Mouse (Mus musculus) forebrain, embryonic 14.5 days (tissue): Measurements from ENCODE around the gene Dnah17. TPM values are rescaled to one million over a fixed set of nuclear protein-coding genes. Genes with fewer than 3 reads are reported as not detected.
A peak's percentile ranks its signal among the peaks of the same experiment; 100 is the strongest.

Source experiments
- ATAC-seq: fragments of 200-750 bp; cut with Nextera tagmentation; 2 replicates; pipeline ENCODE4 v1.8.0; 2017; ENCODE audit warnings: mild to moderate bottlenecking, moderate library complexity
- DNase-seq: peaks from one replicate; pipeline ENCODE4 v3.0.0-alpha.2; 2015; ENCODE audit warnings: low spot score
- H3K27ac ChIP-seq: fragments of 300-500 bp; sonication (generic); 2 replicates; pipeline ENCODE4 v1.5.1; 2014; ENCODE audit warnings: low read depth, mild to moderate bottlenecking, control low read depth, low read length, moderate library complexity
- H3K27me3 ChIP-seq: fragments of 300-500 bp; sonication (generic); replicated peaks from 2 replicates; pipeline ENCODE4 v1.6.1; 2014; ENCODE audit warnings: low read length, control low read depth, mixed read lengths; ENCODE audit not compliant: control insufficient read depth, insufficient read depth
- H3K36me3 ChIP-seq: fragments of 300-500 bp; sonication (generic); 2 replicates; pipeline ENCODE4 v1.6.1; 2014; ENCODE audit warnings: low read length, control low read depth; ENCODE audit not compliant: control insufficient read depth, insufficient read depth
- H3K4me1 ChIP-seq: fragments of 300-500 bp; sonication (generic); 2 replicates; pipeline ENCODE4 v1.6.1; 2014; ENCODE audit warnings: antibody characterized with exemption, low read length, control low read depth; ENCODE audit not compliant: control insufficient read depth, insufficient read depth
- H3K4me2 ChIP-seq: fragments of 300-500 bp; sonication (generic); 2 replicates; pipeline ENCODE4 v1.6.1; 2014; ENCODE audit warnings: mild to moderate bottlenecking, control low read depth, low read length
- H3K4me3 ChIP-seq: fragments of 300-500 bp; sonication (generic); 2 replicates; pipeline ENCODE4 v1.5.1; 2014; ENCODE audit warnings: low read depth, low read length, control low read depth
- H3K9ac ChIP-seq: fragments of 300-500 bp; sonication (generic); 2 replicates; pipeline ENCODE4 v1.6.1; 2014; ENCODE audit warnings: mild to moderate bottlenecking, low read length, control low read depth, moderate library complexity
- H3K9me3 ChIP-seq: fragments of 300-500 bp; sonication (generic); replicated peaks from 2 replicates; pipeline ENCODE4 v1.6.1; 2016; ENCODE audit warnings: low read length, control low read depth, mixed read lengths; ENCODE audit not compliant: control insufficient read depth
- WGBS: fragments of 180-500 bp; shearing (Covaris S2); extraction: QIAGEN DNeasy Blood & Tissue Kit; methylation state at CpG from one replicate; pipeline ENCODE4 v1.1.7; 2014; 5-methylcytosine and 5-hydroxymethylcytosine counted together
- polyA plus RNA-seq: library from polyadenylated mRNA; unstranded; fragments of >200 nt; fragmentation: Nextera tagmentation; extraction: Ambion mirVana; gene quantifications from 2 replicates; pipeline ENCODE4 v1.2.1, GENCODE M21; 2014

Gene Dnah17
- polyA plus RNA-seq, 1 experiment from 2014 or later, result 0.08 TPM

- Histone ChIP-seq H3K36me3 (no peaks in the 10 kb centered on the region), H3K4me2 (no peak overlapping the region), H3K9me3 (no peaks in the 10 kb centered on the region), H3K9ac (no peak overlapping the region), H3K27me3 (no peaks in the 10 kb centered on the region), H3K27ac (no peak overlapping the region), H3K4me3 (no peak overlapping the region), H3K4me1 (peaks cover 5% of the 10 kb centered on the region; the same call in 1 of the 2 replicates)
- no peak for ATAC-seq
- 70% methylated on average over 9 of the region's 9 CpGs for WGBS
- DNase-seq, result no peak
Measured at GRCm38 (mm10) chr11:118147877-118148637, 17.6 kb upstream of the Dnah17 start.

GRCm38 (mm10) chr11:118146446-118146845, 16.0 kb upstream of the Dnah17 start:
- no peaks in the 10 kb centered on the region for H3K27me3 ChIP-seq
- peaks cover 8% of the 10 kb centered on the region; the same call in 1 of the 2 replicates for H3K4me1 ChIP-seq
- ATAC-seq, result no peak
- no peak overlapping the region for H3K27ac ChIP-seq
- DNase-seq, result no peak
- WGBS, result 94% methylated on average over 10 of the region's 10 CpGs
- H3K4me2 ChIP-seq, result no peak overlapping the region
- H3K4me3 ChIP-seq, result no peak overlapping the region
- H3K9me3 ChIP-seq, result no peaks in the 10 kb centered on the region
- no peaks in the 10 kb centered on the region for H3K36me3 ChIP-seq
- H3K9ac ChIP-seq, result no peak overlapping the region

GRCm38 (mm10) chr11:118145771-118146351, 15.4 kb upstream of the Dnah17 start:
- no peak overlapping the region for H3K9ac ChIP-seq
- H3K4me1 ChIP-seq, result peaks cover 8% of the 10 kb centered on the region; the same call in 1 of the 2 replicates
- no peak overlapping the region for H3K4me2 ChIP-seq
- H3K27ac ChIP-seq, result no peak overlapping the region
- H3K9me3 ChIP-seq, result no peaks in the 10 kb centered on the region
- WGBS, result 87% methylated on average over 16 of the region's 16 CpGs
- H3K4me3 ChIP-seq, result no peak overlapping the region
- no peaks in the 10 kb centered on the region for H3K27me3 ChIP-seq
- H3K36me3 ChIP-seq, result no peaks in the 10 kb centered on the region
- ATAC-seq (no peak), DNase-seq (no peak)

GRCm38 (mm10) chr11:118145092-118145491, 14.7 kb upstream of the Dnah17 start:
- H3K36me3 ChIP-seq, result no peaks in the 10 kb centered on the region
- no peak overlapping the region for H3K27ac ChIP-seq
- peaks cover 5% of the 10 kb centered on the region; the same call in 1 of the 2 replicates for H3K4me1 ChIP-seq
- ATAC-seq (no peak), DNase-seq (no peak)
- no peak overlapping the region for H3K9ac ChIP-seq
- no peaks in the 10 kb centered on the region for H3K9me3 ChIP-seq
- 95% methylated on average over 4 of the region's 4 CpGs for WGBS
- H3K4me3 ChIP-seq, result no peak overlapping the region
- H3K27me3 ChIP-seq, result no peaks in the 10 kb centered on the region
- H3K4me2 ChIP-seq, result no peak overlapping the region

- Histone ChIP-seq H3K4me2 (no peak overlapping the region), H3K9ac (no peak overlapping the region), H3K4me3 (no peak overlapping the region), H3K36me3 (no peaks in the 10 kb centered on the region), H3K27ac (no peak overlapping the region), H3K4me1 (peaks cover 3% of the 10 kb centered on the region; the same call in 1 of the 2 replicates), H3K27me3 (no peaks in the 10 kb centered on the region), H3K9me3 (no peaks in the 10 kb centered on the region)
- 97% methylated on average over 4 of the region's 4 CpGs for WGBS
- no peak for ATAC-seq
- DNase-seq, result no peak
Measured at GRCm38 (mm10) chr11:118143731-118144130, 13.3 kb upstream of the Dnah17 start.

DNA sequence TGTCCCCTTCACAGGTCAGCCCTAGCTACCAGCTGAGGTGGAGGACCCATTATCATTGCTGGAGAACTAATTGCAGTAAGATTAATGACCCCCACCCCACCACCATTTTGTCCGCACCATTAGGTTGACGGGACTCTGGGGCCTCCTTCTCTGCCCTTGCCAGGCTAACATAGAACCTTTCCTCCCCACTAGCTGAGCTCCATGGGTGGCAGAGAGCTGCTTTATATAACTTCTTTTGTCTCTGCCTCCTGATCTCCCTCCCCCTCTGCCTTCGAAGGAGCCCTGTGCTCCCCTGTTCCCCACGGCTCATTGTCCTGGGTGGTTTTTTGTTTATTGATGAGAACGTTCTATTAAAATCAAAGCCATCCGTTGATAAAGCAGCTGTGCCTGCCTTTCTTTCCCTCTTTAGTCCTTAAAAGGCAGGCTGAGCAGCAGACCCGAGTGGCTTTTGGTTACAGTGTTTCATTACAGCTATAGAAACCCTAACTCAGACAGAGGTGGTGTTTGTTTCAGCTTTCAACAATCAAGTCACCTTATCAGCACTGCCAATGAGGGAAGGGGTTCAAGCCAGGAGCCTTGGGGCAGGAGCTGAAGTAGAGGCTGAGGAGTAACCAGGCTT, 12.2 kb upstream of the Dnah17 start:
- H3K9ac ChIP-seq, result no peak overlapping the region
- DNase-seq (peak; percentile 23), ATAC-seq (no peak)
- H3K4me1 ChIP-seq, result peaks cover 3% of the 10 kb centered on the region; the same call in 1 of the 2 replicates
- H3K4me2 ChIP-seq, result no peak overlapping the region
- H3K9me3 ChIP-seq, result no peaks in the 10 kb centered on the region
- no peaks in the 10 kb centered on the region for H3K27me3 ChIP-seq
- H3K36me3 ChIP-seq, result no peaks in the 10 kb centered on the region
- H3K27ac ChIP-seq, result peak overlapping the region; percentile 35; the same call in 1 of the 2 replicates
- 7% methylated on average over 7 of the region's 7 CpGs for WGBS
- H3K4me3 ChIP-seq, result no peak overlapping the region

DNA sequence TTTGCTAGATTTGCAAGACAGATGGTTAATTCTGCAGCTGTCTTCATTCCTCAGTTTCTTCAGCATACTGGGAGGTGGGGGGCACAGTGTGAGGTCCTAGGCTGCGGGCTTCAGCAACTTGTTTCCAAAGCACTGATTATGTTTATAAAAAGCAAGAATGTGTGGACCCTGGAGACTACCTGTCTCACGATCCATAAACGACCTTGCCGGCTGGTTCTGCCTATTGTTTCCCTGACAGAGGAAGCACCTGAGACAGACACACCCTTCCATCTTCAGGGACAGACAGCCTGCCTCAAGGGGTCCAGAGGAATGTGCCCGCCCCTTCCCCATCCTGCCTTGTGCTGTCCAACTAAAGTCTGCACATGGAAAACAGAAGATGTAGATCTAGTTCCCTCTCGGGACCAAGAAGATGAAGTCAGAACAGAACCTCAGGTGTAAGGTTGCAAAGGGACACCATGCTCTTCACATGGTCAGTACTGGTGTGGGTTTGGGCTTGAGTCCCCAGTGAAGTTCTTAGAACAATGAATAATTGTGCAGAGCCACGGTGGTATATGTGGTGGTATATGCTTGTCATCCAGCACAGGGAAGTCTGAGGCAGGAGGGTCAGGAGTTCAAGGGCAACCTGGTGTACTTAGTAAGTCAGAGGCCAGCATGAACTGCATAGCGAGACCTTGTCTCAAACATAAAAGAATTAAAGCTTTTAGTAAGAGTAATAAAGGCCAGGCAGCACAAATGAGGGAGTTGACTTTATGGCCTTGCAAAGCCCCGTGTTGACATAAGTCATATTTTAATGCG, 10.5 kb upstream of the Dnah17 start:
- H3K9me3 ChIP-seq, result no peaks in the 10 kb centered on the region
- ATAC-seq (no peak), DNase-seq (no peak)
- H3K36me3 ChIP-seq, result no peaks in the 10 kb centered on the region
- H3K27ac ChIP-seq, result no peak overlapping the region
- H3K4me1 ChIP-seq, result peaks cover 3% of the 10 kb centered on the region; the same call in 1 of the 2 replicates
- no peaks in the 10 kb centered on the region for H3K27me3 ChIP-seq
- H3K4me3 ChIP-seq, result no peak overlapping the region
- 85% methylated on average over 10 of the region's 10 CpGs for WGBS
- H3K9ac ChIP-seq, result no peak overlapping the region
- H3K4me2 ChIP-seq, result no peak overlapping the region

GRCm38 (mm10) chr11:118138347-118138746, 7.9 kb upstream of the Dnah17 start:
- Histone ChIP-seq H3K4me1 (peaks cover 10% of the 10 kb centered on the region), H3K36me3 (no peaks in the 10 kb centered on the region), H3K27ac (no peak overlapping the region), H3K4me2 (no peak overlapping the region), H3K27me3 (no peaks in the 10 kb centered on the region), H3K9ac (no peak overlapping the region), H3K9me3 (no peaks in the 10 kb centered on the region), H3K4me3 (no peak overlapping the region)
- no peak for ATAC-seq
- 95% methylated on average over 6 of the region's 6 CpGs for WGBS
- DNase-seq, result no peak
